Mouse (Mus musculus): Measurements from ENCODE around the gene Hint3. TPM values are rescaled to one million over a fixed set of nuclear protein-coding genes. Genes with fewer than 3 reads are reported as not detected.

Gene Hint3
- polyA plus RNA-seq, 1 experiment from 2014 or later, result 22.0 TPM

GRCm38 (mm10) chr10:30577670-30578280 lies 51.7 kb downstream of the Hint3 start:
- H3K9ac ChIP-seq, result no peak overlapping the region
- H3K36me3 ChIP-seq (ENCODE audit: poor library complexity, severe bottlenecking), result peaks cover 17% of the 10 kb centered on the region
- no peak overlapping the region for H3K4me3 ChIP-seq
- H3K4me1 ChIP-seq, result no peaks in the 10 kb centered on the region
- H3K9me3 ChIP-seq (replicated peaks), result no peaks in the 10 kb centered on the region
- WGBS, result 96% methylated on average over 5 of the region's 5 CpGs
- H3K4me2 ChIP-seq, result no peak overlapping the region
- ATAC-seq, result no peak
- H3K27me3 ChIP-seq, result no peaks in the 10 kb centered on the region
- H3K27ac ChIP-seq, result no peak overlapping the region

DNA sequence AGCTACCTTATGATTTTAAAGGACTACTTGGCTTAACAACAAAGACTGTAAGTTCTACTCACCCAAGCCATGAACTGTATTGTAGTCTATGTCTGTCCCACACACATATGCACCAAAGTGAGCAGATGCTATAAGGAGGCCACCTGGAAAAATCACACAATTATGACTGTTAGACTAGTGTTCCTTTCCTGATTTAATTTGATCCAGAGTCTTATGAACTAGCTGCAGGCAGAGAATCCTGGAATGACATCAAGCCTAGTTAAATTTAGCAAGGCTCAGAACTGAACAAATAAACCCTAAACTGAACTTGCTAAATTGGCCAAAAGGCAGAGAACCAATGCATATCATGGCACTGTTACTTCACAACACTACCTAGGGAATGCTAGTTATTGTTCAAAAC lies 63.1 kb downstream of the Hint3 start:
- Histone ChIP-seq H3K9ac (no peak overlapping the region), H3K4me2 (no peak overlapping the region), H3K27ac (no peak overlapping the region), H3K4me3 (no peak overlapping the region), H3K27me3 (no peaks in the 10 kb centered on the region), H3K36me3 (ENCODE audit: poor library complexity, severe bottlenecking) (peaks cover 30% of the 10 kb centered on the region), H3K4me1 (no peaks in the 10 kb centered on the region), H3K9me3 (replicated peaks) (no peaks in the 10 kb centered on the region)
- ATAC-seq, result no peak

DNA sequence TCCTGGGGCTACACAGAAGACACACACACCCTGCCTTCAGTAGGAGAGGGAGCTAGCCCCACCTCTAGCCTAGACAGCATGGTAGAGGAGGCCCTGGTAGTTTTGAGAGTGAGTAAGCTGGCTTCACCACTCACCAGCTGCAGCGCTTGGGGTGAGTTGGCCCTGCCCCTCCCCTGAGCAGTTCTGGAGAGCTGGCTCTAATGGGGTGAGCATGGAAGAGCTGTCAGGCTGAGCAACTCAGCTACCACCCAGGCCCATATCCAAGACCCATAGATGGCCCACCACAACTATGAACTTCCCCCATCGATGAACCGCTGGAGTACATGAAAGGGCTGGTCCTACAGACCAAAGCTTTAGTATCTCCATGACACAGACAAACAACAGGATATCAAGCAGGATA lies 64.8 kb downstream of the Hint3 start:
- no peak for ATAC-seq
- H3K4me3 ChIP-seq, result no peak overlapping the region
- H3K9ac ChIP-seq, result no peak overlapping the region
- no peaks in the 10 kb centered on the region for H3K27me3 ChIP-seq
- H3K4me2 ChIP-seq, result no peak overlapping the region
- H3K27ac ChIP-seq, result no peak overlapping the region
- no peaks in the 10 kb centered on the region for H3K9me3 ChIP-seq (replicated peaks)
- H3K36me3 ChIP-seq (ENCODE audit: poor library complexity, severe bottlenecking), result peaks cover 34% of the 10 kb centered on the region
- no peaks in the 10 kb centered on the region for H3K4me1 ChIP-seq
- 91% methylated on average over 3 of the region's 3 CpGs for WGBS

Other genes with a start within 250 kb of the Hint3 start
- gene Trmt11, start 28.9 kb downstream of the Hint3 start, polyA plus RNA-seq (2015; fragmentation: Nextera tagmentation; extraction: Ambion mirVana), result 31.1 and 31.6 TPM in 2 replicates
- gene Ncoa7, start 173.7 kb upstream of the Hint3 start, polyA plus RNA-seq (2015; fragmentation: Nextera tagmentation; extraction: Ambion mirVana), result 8.8 TPM in 2 replicates
- gene Hey2, start 213.2 kb upstream of the Hint3 start, polyA plus RNA-seq (2015; fragmentation: Nextera tagmentation; extraction: Ambion mirVana), result 2.7 and 4.0 TPM in 2 replicates